Mouse (Mus musculus): ENCODE results near the gene Doc2a.

DNA sequence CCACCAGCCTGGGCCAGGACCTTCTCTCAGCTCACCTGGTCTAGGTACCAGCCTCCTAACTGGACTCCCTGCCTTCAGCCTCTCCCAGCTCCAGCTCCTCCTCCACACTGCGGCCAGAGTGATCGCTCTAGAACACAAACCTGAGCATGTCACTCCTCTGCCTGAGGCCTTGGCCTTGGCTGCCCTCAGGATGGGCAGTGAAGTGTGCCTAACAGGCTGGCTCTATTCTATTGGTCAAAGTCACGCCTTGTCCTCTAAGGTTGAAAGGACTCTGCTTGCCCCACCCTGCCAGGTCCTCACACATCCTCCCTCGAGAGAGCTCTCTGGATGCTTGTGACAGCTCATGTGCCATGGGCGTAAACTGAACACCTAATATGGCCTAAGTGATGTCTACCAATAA, 6.2 kb downstream of the Doc2a start:
- TF ChIP-seq CTCF (IDR thresholded peaks at IDR 0.05; ENCODE audit: low read depth) (no peak), EP300 (IDR thresholded peaks at IDR 0.05; ENCODE audit: low read depth) (no peak)

Measured in liver, embryonic 14.5 days (tissue).